ENCODE assay signal across 8 mouse cellular contexts in genomic region chr2:119250826-119251478, GRCm38 (mm10). TPM values are rescaled to one million over a fixed set of nuclear protein-coding genes. Genes with fewer than 3 reads are reported as not detected.
DNase-seq lines count a peak whose midpoint lies in the region; ATAC-seq and TF ChIP-seq lines count a peak whose summit lies in the region.

No protein-coding gene starts in this region.

- H3K27ac ChIP-seq in intestine, postnatal 0 days (ENCODE audit: low read depth, low read length), result peak overlapping the region; percentile 57
- H3K27ac ChIP-seq in limb, embryonic 10.5 days, result no peak overlapping the region
- no peak overlapping the region for H3K27ac ChIP-seq in midbrain, embryonic 13.5 days

- peak; percentile 95 for TF ChIP-seq CTCF in intestine, postnatal 0 days (IDR thresholded peaks at IDR 0.05; ENCODE audit: low read depth)

- peaks cover 3% of the 10 kb centered on the region for H3K27me3 ChIP-seq in intestine, postnatal 0 days (replicated peaks; ENCODE audit: control insufficient read depth, insufficient read depth, low read length)
- peaks cover 38% of the 10 kb centered on the region for H3K27me3 ChIP-seq in limb, embryonic 10.5 days (ENCODE audit: low read depth, poor library complexity, severe bottlenecking)
- H3K27me3 ChIP-seq in midbrain, embryonic 13.5 days, result peaks cover 20% of the 10 kb centered on the region

- 5% methylated on average over 11 of the region's 11 CpGs for WGBS in intestine, postnatal 0 days
- WGBS in limb, embryonic 10.5 days, result 16% methylated on average over 11 of the region's 11 CpGs
- 17% methylated on average over 11 of the region's 11 CpGs for WGBS in midbrain, embryonic 13.5 days

- H3K4me3 ChIP-seq in intestine, postnatal 0 days (ENCODE audit: low read depth, low read length), result no peak overlapping the region
- H3K4me3 ChIP-seq in limb, embryonic 10.5 days, result no peak overlapping the region
- H3K4me3 ChIP-seq in midbrain, embryonic 13.5 days (replicated peaks), result no peak overlapping the region

- peak; percentile 54 for DNase-seq in 3134 (ENCODE audit: extremely low read depth, insufficient read length, low spot score)
- DNase-seq in adrenal gland, adult 8-10 months, result peak; percentile 64
- peak; percentile 82 for DNase-seq in embryo, embryonic 9.5 days (ENCODE audit: extremely low spot score)
- DNase-seq in heart, adult 11 months, result peak; percentile 92
- DNase-seq in limb, embryonic 10.5 days (ENCODE audit: low spot score), result peak; percentile 94
- DNase-seq in spleen, adult 18-20 months, result peak; percentile 57 to 84

- H3K4me1 ChIP-seq in intestine, postnatal 0 days (replicated peaks; ENCODE audit: control insufficient read depth, insufficient read depth, low read length), result peaks cover 7% of the 10 kb centered on the region; the same call in 1 of the 2 replicates
- H3K4me1 ChIP-seq in limb, embryonic 10.5 days, result peaks cover 32% of the 10 kb centered on the region
- H3K4me1 ChIP-seq in midbrain, embryonic 13.5 days (replicated peaks), result 0 out of 2 replicates have a peak, but pooled peaks cover 4% of the 10 kb centered on the region

- H3K9ac ChIP-seq in intestine, postnatal 0 days (ENCODE audit: low read depth, low read length), result no peak overlapping the region
- no peak overlapping the region for H3K9ac ChIP-seq in midbrain, embryonic 13.5 days (replicated peaks)

- peaks cover 14% of the 10 kb centered on the region; the same call in 1 of the 2 replicates for H3K36me3 ChIP-seq in intestine, postnatal 0 days (ENCODE audit: control insufficient read depth, insufficient read depth)
- no peaks in the 10 kb centered on the region for H3K36me3 ChIP-seq in limb, embryonic 10.5 days
- H3K36me3 ChIP-seq in midbrain, embryonic 13.5 days, result no peaks in the 10 kb centered on the region

- H3K4me2 ChIP-seq in intestine, postnatal 0 days (replicated peaks; ENCODE audit: low read depth), result peak overlapping the region; percentile 17
- no peak overlapping the region for H3K4me2 ChIP-seq in midbrain, embryonic 13.5 days (replicated peaks)

- ATAC-seq in intestine, postnatal 0 days, result peak; percentile 83
- peak; percentile 82 for ATAC-seq in midbrain, embryonic 13.5 days

- H3K9me3 ChIP-seq in intestine, postnatal 0 days (ENCODE audit: control insufficient read depth), result no peaks in the 10 kb centered on the region
- no peaks in the 10 kb centered on the region for H3K9me3 ChIP-seq in limb, embryonic 10.5 days (replicated peaks)
- H3K9me3 ChIP-seq in midbrain, embryonic 13.5 days, result no peaks in the 10 kb centered on the region

RNA-seq across cellular contexts. Expression of gene Spint1, which starts 13.8 kb away (rescaled TPM):
- total RNA-seq in adrenal gland, adult 8-10 months (2022), result 1 to 10 TPM; 1.8 to 3.9 (median 2.6) TPM
- polyA plus RNA-seq in intestine, postnatal 0 days (2015; fragmentation: Nextera tagmentation; extraction: Ambion mirVana), result 145 and 148 TPM in 2 replicates
- 8.9 and 9.5 TPM in 2 replicates for polyA plus RNA-seq in limb, embryonic 10.5 days (2016; fragmentation: Nextera tagmentation; extraction: Ambion mirVana)
- 0.34 and 0.48 TPM in 2 replicates for polyA plus RNA-seq in midbrain, embryonic 13.5 days (2015; fragmentation: Nextera tagmentation; extraction: Ambion mirVana)

RNA-seq across cellular contexts. Expression of gene Rhov, which starts 20.1 kb away (rescaled TPM):
- 1 to 10 TPM in 3 of 4 experiments, under 1 TPM in 1; 0.61 to 2.9 (median 2.1) TPM for total RNA-seq in adrenal gland, adult 8-10 months (2022)
- 1.3 TPM in 2 replicates for polyA plus RNA-seq in intestine, postnatal 0 days (2015; fragmentation: Nextera tagmentation; extraction: Ambion mirVana)
- polyA plus RNA-seq in limb, embryonic 10.5 days (2016; fragmentation: Nextera tagmentation; extraction: Ambion mirVana), result 2.7 and 7.6 TPM in 2 replicates
- polyA plus RNA-seq in midbrain, embryonic 13.5 days (2015; fragmentation: Nextera tagmentation; extraction: Ambion mirVana), result 15.1 and 15.5 TPM in 2 replicates

RNA-seq across cellular contexts. Expression of gene Ppp1r14d, which starts 21.2 kb away (rescaled TPM):
- not detected for total RNA-seq in adrenal gland, adult 8-10 months (2022)
- polyA plus RNA-seq in intestine, postnatal 0 days (2015; fragmentation: Nextera tagmentation; extraction: Ambion mirVana), result 78.7 and 84.7 TPM in 2 replicates
- polyA plus RNA-seq in limb, embryonic 10.5 days (2016; fragmentation: Nextera tagmentation; extraction: Ambion mirVana), result not detected in 2 replicates
- polyA plus RNA-seq in midbrain, embryonic 13.5 days (2015; fragmentation: Nextera tagmentation; extraction: Ambion mirVana), result not detected in 2 replicates

RNA-seq across cellular contexts. Expression of gene Vps18, which starts 37.6 kb away (rescaled TPM):
- total RNA-seq in adrenal gland, adult 8-10 months (2022), result 10 to 100 TPM; 27.2 to 29.5 (median 27.7) TPM
- 21.8 and 24.3 TPM in 2 replicates for polyA plus RNA-seq in intestine, postnatal 0 days (2015; fragmentation: Nextera tagmentation; extraction: Ambion mirVana)
- 23.0 and 26.9 TPM in 2 replicates for polyA plus RNA-seq in limb, embryonic 10.5 days (2016; fragmentation: Nextera tagmentation; extraction: Ambion mirVana)
- 26.0 and 26.3 TPM in 2 replicates for polyA plus RNA-seq in midbrain, embryonic 13.5 days (2015; fragmentation: Nextera tagmentation; extraction: Ambion mirVana)

RNA-seq across cellular contexts. Expression of gene Dnajc17, which starts 42.4 kb away (rescaled TPM):
- total RNA-seq in adrenal gland, adult 8-10 months (2022), result 10 to 100 TPM; 16.5 to 24.6 (median 20.8) TPM
- polyA plus RNA-seq in intestine, postnatal 0 days (2015; fragmentation: Nextera tagmentation; extraction: Ambion mirVana), result 8.8 and 9.4 TPM in 2 replicates
- polyA plus RNA-seq in limb, embryonic 10.5 days (2016; fragmentation: Nextera tagmentation; extraction: Ambion mirVana), result 28.7 and 30.4 TPM in 2 replicates
- 24.0 and 24.3 TPM in 2 replicates for polyA plus RNA-seq in midbrain, embryonic 13.5 days (2015; fragmentation: Nextera tagmentation; extraction: Ambion mirVana)

Comparison
In these comparisons a context has a peak if more than half of its experiments do, and no peak if none do; other contexts are left out.
1. RNA of gene Spint1, which starts 13.8 kb away (polyA plus RNA-seq): 145 to 148 TPM in intestine, postnatal 0 days; 8.9 to 9.5 TPM in limb, embryonic 10.5 days and 0.34 to 0.48 TPM in midbrain, embryonic 13.5 days; every median in the first group is over 10 times any median in the second.
2. RNA of gene Ppp1r14d, which starts 21.2 kb away (polyA plus RNA-seq): 78.7 to 84.7 TPM in intestine, postnatal 0 days; not detected in limb, embryonic 10.5 days and not detected in midbrain, embryonic 13.5 days; every median in the first group is over 10 times any median in the second.
3. Peak in every context shown above with its lines, with median percentiles within 50 percentile points of each other: DNase-seq.